Mouse (Mus musculus) forebrain, embryonic 13.5 days (tissue): ENCODE data around the gene Tada1. TPM values are rescaled to one million over a fixed set of nuclear protein-coding genes. Genes with fewer than 3 reads are reported as not detected.

Source experiments
- ATAC-seq: fragments of 200-750 bp; cut with Nextera tagmentation; 2 replicates; pipeline ENCODE4 v1.8.0; 2017
- H3K27ac ChIP-seq: fragments of 300-500 bp; sonication (generic); 2 replicates; pipeline ENCODE4 v1.5.1; 2015; ENCODE audit warnings: inconsistent platforms, mild to moderate bottlenecking, moderate library complexity
- H3K27me3 ChIP-seq: fragments of 300-500 bp; sonication (generic); 2 replicates; pipeline ENCODE4 v1.6.1; 2015; ENCODE audit warnings: mild to moderate bottlenecking, inconsistent platforms
- H3K36me3 ChIP-seq: fragments of 300-500 bp; sonication (generic); 2 replicates; pipeline ENCODE4 v1.6.1; 2015; ENCODE audit warnings: mild to moderate bottlenecking, inconsistent platforms; ENCODE audit not compliant: poor library complexity, severe bottlenecking
- H3K4me1 ChIP-seq: fragments of 300-500 bp; sonication (generic); 2 replicates; pipeline ENCODE4 v1.6.1; 2015; ENCODE audit warnings: inconsistent platforms
- H3K4me2 ChIP-seq: fragments of 300-500 bp; sonication (generic); 2 replicates; pipeline ENCODE4 v1.6.1; 2015; ENCODE audit warnings: inconsistent platforms, mild to moderate bottlenecking, moderate library complexity
- H3K4me3 ChIP-seq: fragments of 300-500 bp; sonication (generic); 2 replicates; pipeline ENCODE4 v1.5.1; 2015; ENCODE audit warnings: mild to moderate bottlenecking, inconsistent platforms
- H3K9ac ChIP-seq: fragments of 300-500 bp; sonication (generic); 2 replicates; pipeline ENCODE4 v1.6.1; 2015; ENCODE audit warnings: mild to moderate bottlenecking, inconsistent platforms
- H3K9me3 ChIP-seq: fragments of 300-500 bp; sonication (generic); replicated peaks from 2 replicates; pipeline ENCODE4 v1.6.1; 2016; ENCODE audit warnings: inconsistent platforms
- WGBS: fragments of 180-500 bp; shearing (Covaris S2); methylation state at CpG from one replicate; pipeline ENCODE4 v1.1.7; 2015; 5-methylcytosine and 5-hydroxymethylcytosine counted together
- polyA plus RNA-seq: library from polyadenylated mRNA; unstranded; fragments of >200 nt; fragmentation: Nextera tagmentation; extraction: Ambion mirVana; gene quantifications from 2 replicates; pipeline ENCODE4 v1.2.1, GENCODE M21; 2015

Tada1 gene
- polyA plus RNA-seq, 1 experiment from 2014 or later, result 80.8 TPM

DNA sequence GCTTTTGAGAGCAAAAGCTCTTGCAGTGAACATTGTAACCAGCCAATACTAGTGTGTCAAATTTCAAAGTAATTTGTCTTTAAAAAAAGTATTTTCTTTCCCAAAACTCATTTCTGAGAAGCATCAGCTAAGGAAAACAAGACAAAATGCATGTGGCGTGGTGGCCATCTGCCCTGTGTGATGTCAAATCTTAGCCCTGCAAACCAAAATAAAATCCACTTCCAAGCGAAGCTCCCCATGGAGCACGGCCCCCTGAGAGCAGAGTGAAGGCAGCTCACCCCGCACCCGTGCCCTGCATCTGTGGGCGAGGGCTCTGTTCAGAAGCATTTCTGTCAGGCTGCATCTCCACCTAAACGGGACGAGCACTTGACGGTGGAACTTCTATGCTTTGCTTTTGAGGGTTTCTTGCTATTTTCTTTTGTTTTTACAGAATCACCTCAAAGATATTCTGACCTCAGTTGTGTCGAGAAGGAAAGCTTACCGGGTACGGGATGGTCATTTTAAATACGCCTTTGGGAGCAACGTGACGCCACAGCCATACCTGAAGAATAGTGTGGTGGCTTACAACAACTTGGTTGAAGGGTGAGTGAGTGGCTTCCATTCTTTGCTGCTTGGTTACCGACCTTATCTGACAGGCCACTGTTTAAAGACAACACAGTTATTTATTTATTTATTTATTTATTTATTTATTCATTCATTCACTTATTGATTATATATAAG, 10.7 kb downstream of the Tada1 start:
- WGBS, result 95% methylated on average over 16 of the region's 16 CpGs
- peaks cover 96% of the 10 kb centered on the region for H3K36me3 ChIP-seq
- no peak for ATAC-seq
- H3K9ac ChIP-seq, result no peak overlapping the region
- H3K27me3 ChIP-seq, result no peaks in the 10 kb centered on the region
- H3K4me1 ChIP-seq, result no peaks in the 10 kb centered on the region
- H3K27ac ChIP-seq, result no peak overlapping the region
- H3K4me3 ChIP-seq, result no peak overlapping the region
- H3K4me2 ChIP-seq, result no peak overlapping the region
- H3K9me3 ChIP-seq, result no peaks in the 10 kb centered on the region

DNA sequence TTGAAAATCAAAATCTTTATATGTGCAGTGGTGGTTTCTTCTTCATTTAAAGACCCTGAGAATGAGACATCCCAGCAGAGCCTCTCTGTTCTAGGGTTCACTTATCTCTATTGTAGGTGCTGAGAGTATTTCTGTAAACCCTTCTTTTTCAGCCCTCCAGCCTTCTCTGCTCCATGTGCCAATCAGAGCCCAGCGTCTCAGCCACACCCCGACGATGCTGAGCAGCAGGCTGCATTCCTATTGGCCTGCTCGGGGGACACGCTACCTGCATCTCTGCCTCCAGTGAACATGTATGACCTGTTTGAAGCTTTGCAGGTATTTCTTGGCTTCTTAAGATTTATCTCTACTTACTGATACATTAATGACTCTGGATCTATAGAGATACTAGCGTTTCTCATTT, 12.8 kb downstream of the Tada1 start:
- ATAC-seq, result no peak
- H3K9me3 ChIP-seq, result no peaks in the 10 kb centered on the region

DNA sequence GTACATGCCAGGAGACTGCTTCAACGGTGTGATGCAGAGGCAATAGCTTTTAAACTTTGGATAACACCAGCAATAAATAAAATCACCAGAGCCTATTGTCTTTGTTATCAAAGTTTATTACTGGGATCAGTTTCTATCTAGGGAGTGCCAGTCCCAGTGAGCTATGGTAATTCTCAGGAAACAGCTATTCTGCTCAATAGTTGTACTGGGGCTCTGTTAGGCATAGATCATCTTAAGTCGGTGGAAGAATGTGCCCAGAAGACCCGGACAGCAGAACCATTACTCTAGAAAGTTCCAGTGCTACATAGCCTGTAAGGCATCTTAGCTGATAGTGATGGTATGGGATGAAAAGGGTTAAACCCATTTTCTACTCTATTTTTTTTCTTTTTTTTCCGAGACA, 15.9 kb downstream of the Tada1 start:
- H3K4me1 ChIP-seq, result no peaks in the 10 kb centered on the region
- no peak overlapping the region for H3K27ac ChIP-seq
- ATAC-seq, result no peak
- H3K9me3 ChIP-seq, result no peaks in the 10 kb centered on the region
- H3K4me2 ChIP-seq, result no peak overlapping the region
- H3K4me3 ChIP-seq, result no peak overlapping the region
- 79% methylated on average over 4 of the region's 4 CpGs for WGBS
- peaks cover 95% of the 10 kb centered on the region for H3K36me3 ChIP-seq
- no peak overlapping the region for H3K9ac ChIP-seq
- H3K27me3 ChIP-seq, result no peaks in the 10 kb centered on the region

More for the DNA sequence above, 12.8 kb downstream of the Tada1 start:
- H3K27ac ChIP-seq, result no peak overlapping the region
- peaks cover 95% of the 10 kb centered on the region for H3K36me3 ChIP-seq
- WGBS, result 96% methylated on average over 6 of the region's 6 CpGs
- H3K4me1 ChIP-seq, result no peaks in the 10 kb centered on the region
- no peaks in the 10 kb centered on the region for H3K27me3 ChIP-seq
- no peak overlapping the region for H3K9ac ChIP-seq
- H3K4me3 ChIP-seq, result no peak overlapping the region
- H3K4me2 ChIP-seq, result no peak overlapping the region

DNA sequence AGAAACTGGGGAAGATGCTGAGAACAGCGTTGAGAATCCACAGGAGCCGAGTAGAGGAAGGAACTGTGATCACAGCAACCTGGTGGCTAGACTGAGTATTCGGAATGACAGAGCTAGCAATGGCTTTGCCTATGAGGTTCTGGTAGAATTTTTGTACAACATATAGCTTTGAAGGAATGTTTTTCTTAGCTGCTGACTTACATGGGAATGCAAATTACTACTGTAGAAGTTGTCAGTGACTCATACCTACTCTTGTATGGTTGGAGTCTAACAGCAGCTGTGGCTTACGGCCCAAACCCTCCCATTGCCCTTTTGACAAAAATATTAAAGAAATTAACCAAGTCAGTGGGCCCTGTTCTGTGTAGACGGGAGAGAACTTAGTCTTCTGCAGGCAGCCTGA, 16.8 kb downstream of the Tada1 start:
- no peaks in the 10 kb centered on the region for H3K27me3 ChIP-seq
- no peak overlapping the region for H3K4me2 ChIP-seq
- no peak overlapping the region for H3K4me3 ChIP-seq
- no peak overlapping the region for H3K9ac ChIP-seq
- no peaks in the 10 kb centered on the region for H3K4me1 ChIP-seq
- no peaks in the 10 kb centered on the region for H3K9me3 ChIP-seq
- H3K27ac ChIP-seq, result no peak overlapping the region
- no peak for ATAC-seq
- peaks cover 95% of the 10 kb centered on the region for H3K36me3 ChIP-seq
- WGBS, result 92% methylated on average over 5 of the region's 5 CpGs

DNA sequence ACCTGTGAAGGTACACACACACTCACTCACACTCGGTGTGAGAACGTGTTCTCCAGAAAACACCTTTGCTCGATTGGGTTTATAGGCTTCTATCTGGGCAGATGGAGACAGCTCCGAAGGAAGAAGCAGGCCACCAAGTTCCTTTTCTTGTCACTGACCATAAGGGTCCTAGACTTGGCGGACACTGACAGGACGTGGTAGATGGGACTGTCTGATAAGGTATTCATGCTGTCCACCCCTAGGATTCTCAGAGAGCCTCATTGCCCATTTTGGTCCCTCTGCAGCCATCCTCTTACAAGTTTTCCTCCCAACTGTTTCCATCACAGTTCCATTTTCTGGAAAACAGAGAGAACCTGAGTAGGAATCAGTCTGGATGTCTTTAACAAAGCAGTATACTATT, 17.5 kb downstream of the Tada1 start:
- Histone ChIP-seq H3K36me3 (peaks cover 94% of the 10 kb centered on the region), H3K27ac (no peak overlapping the region), H3K27me3 (no peaks in the 10 kb centered on the region), H3K4me2 (no peak overlapping the region), H3K9ac (no peak overlapping the region), H3K4me1 (peaks cover 1% of the 10 kb centered on the region; the same call in 1 of the 2 replicates), H3K4me3 (no peak overlapping the region), H3K9me3 (no peaks in the 10 kb centered on the region)
- ATAC-seq, result no peak
- 94% methylated on average over 6 of the region's 6 CpGs for WGBS

GRCm38 (mm10) chr1:166401455-166401854, 22.6 kb downstream of the Tada1 start:
- peaks cover 12% of the 10 kb centered on the region; the same call in 1 of the 2 replicates for H3K4me1 ChIP-seq
- peaks cover 90% of the 10 kb centered on the region for H3K36me3 ChIP-seq
- no peak overlapping the region for H3K4me2 ChIP-seq
- no peaks in the 10 kb centered on the region for H3K9me3 ChIP-seq
- no peak overlapping the region for H3K4me3 ChIP-seq
- ATAC-seq, result peak; percentile 25; the same call in 1 of the 2 replicates
- no peaks in the 10 kb centered on the region for H3K27me3 ChIP-seq
- H3K27ac ChIP-seq, result peak overlapping the region; percentile 20; the same call in 1 of the 2 replicates
- H3K9ac ChIP-seq, result no peak overlapping the region

GRCm38 (mm10) chr1:166402003-166402402, 23.1 kb downstream of the Tada1 start:
- Histone ChIP-seq H3K4me3 (no peak overlapping the region), H3K9me3 (no peaks in the 10 kb centered on the region), H3K9ac (no peak overlapping the region), H3K4me1 (peaks cover 12% of the 10 kb centered on the region; the same call in 1 of the 2 replicates), H3K27ac (peak overlapping the region; percentile 20; the same call in 1 of the 2 replicates), H3K4me2 (no peak overlapping the region), H3K36me3 (peaks cover 90% of the 10 kb centered on the region), H3K27me3 (no peaks in the 10 kb centered on the region)
- 57% methylated on average over 4 of the region's 4 CpGs for WGBS
- peak; percentile 44 for ATAC-seq

GRCm38 (mm10) chr1:166403846-166404245, 24.9 kb downstream of the Tada1 start:
- H3K9ac ChIP-seq, result no peak overlapping the region
- H3K27me3 ChIP-seq, result no peaks in the 10 kb centered on the region
- 91% methylated on average over 3 of the region's 3 CpGs for WGBS
- no peak for ATAC-seq
- no peak overlapping the region for H3K4me3 ChIP-seq
- no peak overlapping the region for H3K27ac ChIP-seq
- no peak overlapping the region for H3K4me2 ChIP-seq
- peaks cover 22% of the 10 kb centered on the region for H3K4me1 ChIP-seq
- peaks cover 84% of the 10 kb centered on the region for H3K36me3 ChIP-seq
- no peaks in the 10 kb centered on the region for H3K9me3 ChIP-seq

DNA sequence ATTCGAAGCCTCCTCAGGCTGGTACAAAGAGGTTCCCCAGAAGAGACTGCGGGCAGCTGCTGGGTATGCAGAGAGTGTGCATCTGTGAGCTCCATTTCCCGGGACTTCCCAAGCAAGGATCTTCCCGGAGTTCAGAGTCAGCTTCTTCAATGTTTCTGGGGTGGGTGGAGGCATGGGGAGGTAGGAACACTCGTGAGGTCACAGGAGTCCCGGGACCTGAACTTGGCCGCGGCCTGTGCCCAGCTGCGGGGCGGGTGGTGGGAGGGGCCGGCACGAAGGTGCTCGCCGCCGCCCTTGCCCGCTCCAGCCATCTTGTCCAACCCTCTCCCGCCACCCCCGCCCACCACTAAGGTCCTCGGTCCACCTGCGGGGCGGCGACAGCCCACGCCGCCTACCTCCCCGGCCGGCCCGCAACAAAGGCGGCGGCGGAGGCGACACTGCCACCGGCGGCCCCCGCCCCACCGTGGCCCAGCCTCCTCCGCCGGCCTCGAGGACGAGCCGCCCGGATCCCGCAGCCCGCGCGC, 30.3 kb downstream of the Tada1 start:
- peak; percentile 67; the same call in 1 of the 2 replicates for ATAC-seq
- peaks cover 14% of the 10 kb centered on the region for H3K9me3 ChIP-seq
- no peaks in the 10 kb centered on the region for H3K27me3 ChIP-seq
- WGBS, result under 1% methylated on average over 36 of the region's 45 CpGs
- peaks cover 38% of the 10 kb centered on the region for H3K36me3 ChIP-seq
- peak overlapping the region; percentile 72 for H3K4me3 ChIP-seq
- H3K4me2 ChIP-seq, result peak overlapping the region; percentile 67
- peak overlapping the region; percentile 65 for H3K27ac ChIP-seq
- H3K4me1 ChIP-seq, result peaks cover 12% of the 10 kb centered on the region
- H3K9ac ChIP-seq, result peak overlapping the region; percentile 93

- Histone ChIP-seq H3K36me3 (peaks cover 33% of the 10 kb centered on the region), H3K4me1 (peaks cover 12% of the 10 kb centered on the region), H3K9me3 (peaks cover 14% of the 10 kb centered on the region), H3K9ac (peak within 1 kb of the TSS; percentile 93), H3K27me3 (no peaks in the 10 kb centered on the region), H3K4me3 (peak within 1 kb of the TSS; percentile 72), H3K27ac (peak within 1 kb of the TSS; percentile 65), H3K4me2 (peak within 1 kb of the TSS; percentile 67)
- 6% methylated on average over 48 of the region's 49 CpGs for WGBS
- peak; percentile 95 for ATAC-seq
Measured at GRCm38 (mm10) chr1:166409701-166410220, 30.9 kb downstream of the Tada1 start, which contains the start of gene Pogk. Gene Pogk, minus strand, starts transcription at chr1:166409863.

DNA sequence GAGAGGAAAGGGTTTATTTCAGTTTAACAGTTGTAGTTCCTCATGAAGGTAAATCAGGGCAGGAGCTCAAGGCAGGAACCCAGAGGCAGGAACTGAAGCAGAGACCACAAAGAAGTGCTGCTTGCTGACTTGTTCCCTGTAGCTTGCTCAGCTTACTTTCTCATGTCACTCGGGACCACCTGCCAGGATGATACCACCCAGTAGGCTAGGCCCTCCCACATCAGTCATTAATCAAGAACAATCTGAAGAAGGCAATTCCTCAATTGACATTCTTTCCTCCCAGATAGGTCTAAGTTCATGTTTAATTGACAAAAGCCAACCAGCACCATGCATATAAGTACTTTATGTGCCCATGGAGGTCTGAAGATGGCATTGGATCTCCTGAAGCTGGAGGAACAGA, 32.6 kb downstream of the Tada1 start:
- H3K36me3 ChIP-seq, result peaks cover 16% of the 10 kb centered on the region
- H3K9ac ChIP-seq, result no peak overlapping the region
- H3K9me3 ChIP-seq, result peaks cover 14% of the 10 kb centered on the region
- no peak overlapping the region for H3K27ac ChIP-seq
- WGBS, result 100% methylated on average over 1 of the region's 1 CpGs
- H3K4me1 ChIP-seq, result peaks cover 12% of the 10 kb centered on the region
- no peak for ATAC-seq
- no peaks in the 10 kb centered on the region for H3K27me3 ChIP-seq
- no peak overlapping the region for H3K4me2 ChIP-seq
- no peak overlapping the region for H3K4me3 ChIP-seq

DNA sequence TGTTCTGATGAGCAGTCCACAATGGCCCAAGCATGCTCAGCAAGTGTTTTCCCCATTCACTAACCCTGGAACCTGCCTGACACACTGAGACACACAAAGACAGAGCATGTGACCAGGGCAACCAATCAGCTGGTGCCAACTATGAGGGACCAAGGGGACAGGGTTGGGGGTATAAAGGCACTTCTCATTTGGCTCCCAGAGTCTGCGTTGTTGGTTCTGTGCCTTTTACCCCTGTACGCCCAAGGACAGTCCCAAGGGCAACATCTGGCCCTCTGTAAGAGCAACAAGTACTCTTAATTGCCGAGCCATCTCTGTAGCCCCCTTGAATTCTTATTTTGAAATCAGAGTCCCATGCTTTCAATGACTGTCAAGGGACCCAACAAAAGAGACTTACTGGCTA, 33.4 kb downstream of the Tada1 start:
- Histone ChIP-seq H3K4me3 (no peak overlapping the region), H3K9me3 (peaks cover 14% of the 10 kb centered on the region), H3K27ac (no peak overlapping the region), H3K36me3 (peaks cover 9% of the 10 kb centered on the region), H3K4me2 (no peak overlapping the region), H3K9ac (no peak overlapping the region), H3K4me1 (peaks cover 12% of the 10 kb centered on the region), H3K27me3 (no peaks in the 10 kb centered on the region)
- ATAC-seq, result no peak
- 93% methylated on average over 3 of the region's 3 CpGs for WGBS
